Mouse (Mus musculus) right cerebral cortex, postnatal 10 days (tissue): ENCODE results near the gene Oard1.

Experiments
- DNase-seq, 2 experiments: peaks; one replicate each; pipeline ENCODE4 v3.0.0; 2021; ENCODE audit warnings: low spot score in 2 of 2

The Oard1 gene

GRCm38 (mm10) chr17:48436487-48436886, 26.7 kb downstream of the Oard1 start:
- DNase-seq, result no peak

GRCm38 (mm10) chr17:48437421-48437911, 27.7 kb downstream of the Oard1 start:
- DNase-seq, result no peak

GRCm38 (mm10) chr17:48442745-48443457, 33.1 kb downstream of the Oard1 start:
- no peak for DNase-seq

GRCm38 (mm10) chr17:48443542-48444145, 33.8 kb downstream of the Oard1 start:
- no peak for DNase-seq

GRCm38 (mm10) chr17:48447675-48448074, 37.9 kb downstream of the Oard1 start:
- DNase-seq, result no peak

GRCm38 (mm10) chr17:48450666-48451352, 41.0 kb downstream of the Oard1 start:
- DNase-seq, result no peak

- no peak for DNase-seq
Measured at GRCm38 (mm10) chr17:48451353-48451675, 41.5 kb downstream of the Oard1 start, which contains the start of gene Tspo2. TSS of gene Tspo2 (minus strand) at chr17:48451522.

- no peak for DNase-seq
Measured at GRCm38 (mm10) chr17:48451753-48452444, 42.1 kb downstream of the Oard1 start.

- DNase-seq, result no peak
Measured at GRCm38 (mm10) chr17:48453489-48453888, 43.7 kb downstream of the Oard1 start.

- DNase-seq, result no peak
Measured at GRCm38 (mm10) chr17:48454190-48454589, 44.4 kb downstream of the Oard1 start.

GRCm38 (mm10) chr17:48454688-48455087, 44.9 kb downstream of the Oard1 start, which contains the start of gene Unc5cl:
TSS of gene Unc5cl (plus strand) at chr17:48454901.
- no peak for DNase-seq

- DNase-seq, result no peak
Measured at GRCm38 (mm10) chr17:48455955-48456354, 46.1 kb downstream of the Oard1 start.

- no peak for DNase-seq
Measured at GRCm38 (mm10) chr17:48457971-48458653, 48.3 kb downstream of the Oard1 start.

GRCm38 (mm10) chr17:48462096-48462495, 52.3 kb downstream of the Oard1 start:
- no peak for DNase-seq

- no peak for DNase-seq
Measured at GRCm38 (mm10) chr17:48463391-48463790, 53.6 kb downstream of the Oard1 start.
